Mouse (Mus musculus) ZHBTc4 (cell line): ENCODE results near the gene Hoxd10.

Experiments used
- DNase-seq: peaks from one replicate; pipeline ENCODE4 v3.0.0-alpha.2; 2011; ENCODE audit warnings: low read depth, low spot score

The Hoxd10 gene

GRCm38 (mm10) chr2:74666411-74666810, 25.3 kb upstream of the Hoxd10 start:
- DNase-seq, result peak; percentile 9

GRCm38 (mm10) chr2:74667191-74667841, 24.4 kb upstream of the Hoxd10 start:
- DNase-seq, result peak; percentile 58

GRCm38 (mm10) chr2:74667842-74668357, 23.8 kb upstream of the Hoxd10 start, which contains the start of gene Hoxd13:
Hoxd13 (plus strand) TSS chr2:74668310.
- DNase-seq, result peak; percentile 67

GRCm38 (mm10) chr2:74668370-74669229, 23.1 kb upstream of the Hoxd10 start:
- DNase-seq, result peak; percentile 71

- peak; percentile 39 for DNase-seq
Measured at GRCm38 (mm10) chr2:74669230-74669578, 22.5 kb upstream of the Hoxd10 start.

- DNase-seq, result peak; percentile 48
Measured at GRCm38 (mm10) chr2:74669650-74670235, 22.0 kb upstream of the Hoxd10 start.

- no peak for DNase-seq
Measured at GRCm38 (mm10) chr2:74670632-74671188, 21.0 kb upstream of the Hoxd10 start.

GRCm38 (mm10) chr2:74671847-74672246, 19.9 kb upstream of the Hoxd10 start:
- no peak for DNase-seq

GRCm38 (mm10) chr2:74672481-74673362, 19.0 kb upstream of the Hoxd10 start:
- DNase-seq, result peak; percentile 90

- peak; percentile 38 for DNase-seq
Measured at GRCm38 (mm10) chr2:74673835-74674425, 17.8 kb upstream of the Hoxd10 start.

- DNase-seq, result peak; percentile 47
Measured at GRCm38 (mm10) chr2:74674881-74675665, 16.7 kb upstream of the Hoxd10 start, which contains the start of gene Hoxd12. Hoxd12 (plus strand) TSS chr2:74675013.

GRCm38 (mm10) chr2:74675666-74676282, 15.9 kb upstream of the Hoxd10 start:
- no peak for DNase-seq

- DNase-seq, result no peak
Measured at GRCm38 (mm10) chr2:74676376-74677052, 15.2 kb upstream of the Hoxd10 start.

- no peak for DNase-seq
Measured at GRCm38 (mm10) chr2:74677106-74677505, 14.6 kb upstream of the Hoxd10 start.

GRCm38 (mm10) chr2:74678891-74679595, 12.7 kb upstream of the Hoxd10 start, which contains the start of gene Hoxd11:
Hoxd11 (plus strand) TSS chr2:74679557.
- DNase-seq, result peak; percentile 46

- DNase-seq, result peak; percentile 55
Measured at GRCm38 (mm10) chr2:74679596-74679971, 12.1 kb upstream of the Hoxd10 start.

GRCm38 (mm10) chr2:74679980-74680379, 11.7 kb upstream of the Hoxd10 start:
- DNase-seq, result peak; percentile 66
